Mouse (Mus musculus): ENCODE measurements around the gene Mcur1.

DNA sequence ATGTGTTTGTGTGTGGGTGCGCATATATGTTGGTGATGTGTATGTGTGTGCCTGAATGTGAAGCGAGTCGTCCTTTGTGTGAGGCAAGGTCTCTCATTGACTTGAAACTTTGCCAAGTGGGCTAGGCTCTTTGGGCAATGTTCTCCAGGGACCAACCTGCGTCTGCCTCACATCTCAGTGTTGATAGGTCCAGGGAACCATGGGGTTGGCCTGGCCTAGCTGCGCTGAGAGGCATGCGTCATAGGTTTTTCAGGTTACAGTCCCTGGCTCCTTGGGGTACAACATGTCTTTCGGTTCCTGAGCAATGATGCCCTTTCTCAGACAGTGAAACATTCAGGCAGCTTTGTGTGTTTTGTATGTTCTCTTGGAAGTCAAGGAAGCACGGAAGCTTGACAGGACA, 6.2 kb upstream of the Mcur1 start:
- TF ChIP-seq CTCF (IDR thresholded peaks at IDR 0.05; ENCODE audit: low read depth, low read length) (no peak), POLR2A (IDR thresholded peaks at IDR 0.05; ENCODE audit: extremely low read depth, insufficient read depth, low read length) (no peak)
